Mouse (Mus musculus): ENCODE results near the gene Krt14. TPM values are rescaled to one million over a fixed set of nuclear protein-coding genes. Genes with fewer than 3 reads are reported as not detected.
A peak's percentile ranks its signal among the peaks of the same experiment; 100 is the strongest.

Krt14 gene
- polyA plus RNA-seq, 1 experiment from 2014 or later: 7.9 TPM

DNA sequence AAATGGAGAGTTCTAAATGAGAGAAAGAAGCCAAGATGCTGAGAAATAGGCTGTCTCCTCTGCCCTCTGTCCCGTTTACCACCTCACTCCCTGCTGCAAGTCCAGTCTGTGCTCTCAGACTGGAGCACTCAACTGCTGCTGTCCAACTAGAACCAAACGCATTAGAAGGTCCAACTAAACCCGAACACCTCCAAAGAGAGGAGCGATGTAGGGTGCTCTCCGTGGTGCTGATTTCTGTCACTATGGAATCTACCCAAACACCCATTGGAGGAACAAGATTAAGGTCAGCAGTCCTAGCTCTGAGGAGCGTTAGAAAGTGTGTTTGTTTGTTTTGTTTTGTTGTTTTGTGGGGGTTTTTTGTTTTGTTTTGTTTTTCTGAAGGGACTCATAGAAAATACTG, 3.9 kb downstream of the Krt14 start:
- H3K27ac ChIP-seq (ENCODE audit: low read depth, low read length): no peak overlapping the region
- H3K4me2 ChIP-seq (ENCODE audit: low read depth): no peak overlapping the region
- peak; percentile 42 for DNase-seq (ENCODE audit: low spot score)
- 16% methylated on average over 6 of the region's 6 CpGs for WGBS
- no peak overlapping the region for H3K4me3 ChIP-seq (ENCODE audit: low read depth, low read length)
- no peak for ATAC-seq (ENCODE audit: insufficient read depth, low FRiP score, low TSS enrichment)
- H3K9ac ChIP-seq (ENCODE audit: low read length): no peak overlapping the region
- no peaks in the 10 kb centered on the region for H3K27me3 ChIP-seq (ENCODE audit: control insufficient read depth, insufficient read depth, low read length)
- H3K4me1 ChIP-seq (ENCODE audit: control insufficient read depth, insufficient read depth, low read length): no peaks in the 10 kb centered on the region
- H3K9me3 ChIP-seq (ENCODE audit: control insufficient read depth, low read length): no peaks in the 10 kb centered on the region
- no peaks in the 10 kb centered on the region for H3K36me3 ChIP-seq (ENCODE audit: control insufficient read depth, insufficient read depth, low read length)

DNA sequence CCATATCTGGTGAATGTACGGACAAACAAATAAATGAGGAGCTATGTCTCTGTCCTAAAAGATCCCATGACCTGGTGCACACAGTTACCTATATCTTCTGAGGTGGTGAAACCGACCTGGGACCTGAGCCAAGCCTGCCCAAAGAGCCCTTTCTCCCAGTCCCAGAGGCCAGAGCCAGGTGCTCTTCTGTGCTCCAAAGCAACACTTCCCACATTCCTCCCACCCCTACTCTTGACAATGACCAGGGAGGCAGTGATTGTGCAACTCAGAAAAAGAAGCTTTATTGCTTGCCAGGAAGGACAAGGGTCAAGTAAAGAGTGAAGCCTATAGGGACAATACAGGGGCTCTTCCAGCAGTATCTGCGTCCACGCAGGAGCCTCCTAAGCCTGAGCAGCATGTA, 4.4 kb downstream of the Krt14 start:
- no peak for ATAC-seq (ENCODE audit: insufficient read depth, low FRiP score, low TSS enrichment)

DNA sequence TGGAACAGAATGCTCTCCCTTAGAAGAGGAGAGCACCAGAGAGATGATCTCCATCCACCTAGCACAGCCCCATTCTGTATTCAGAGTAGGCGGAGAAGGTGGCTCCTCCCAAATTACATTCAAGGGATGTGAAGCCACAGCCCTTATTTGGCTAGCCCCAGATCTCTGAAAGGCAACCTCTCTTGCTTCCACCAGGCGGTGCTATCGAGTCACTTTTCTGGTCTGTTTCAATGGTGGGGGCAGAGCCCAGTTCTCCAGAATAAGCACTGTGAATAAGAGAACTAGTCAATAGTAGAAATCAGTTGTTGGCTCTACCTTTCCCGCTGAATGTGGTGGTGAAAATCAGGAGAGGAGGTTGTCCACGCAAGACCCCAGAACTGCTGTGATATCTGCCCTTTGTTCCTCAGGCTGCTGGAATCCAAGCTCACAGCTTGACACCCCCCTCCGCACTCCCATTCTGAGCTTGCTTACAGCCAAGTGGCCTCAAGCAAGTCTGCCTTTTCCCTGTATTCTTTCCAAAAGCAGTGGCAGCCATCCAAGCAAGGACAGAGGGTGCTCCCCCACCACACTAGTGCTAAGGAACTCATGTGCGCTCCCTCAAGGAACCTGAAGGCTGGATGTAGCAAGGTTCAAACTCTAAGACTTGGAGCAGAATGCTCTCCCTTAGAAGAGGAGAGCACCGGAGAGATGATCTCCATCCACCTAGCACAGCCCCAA, 7.1 kb downstream of the Krt14 start:
- Histone ChIP-seq H3K4me1 (ENCODE audit: control insufficient read depth, insufficient read depth, low read length) (no peaks in the 10 kb centered on the region), H3K36me3 (ENCODE audit: control insufficient read depth, insufficient read depth, low read length) (no peaks in the 10 kb centered on the region), H3K9ac (ENCODE audit: low read length) (no peak overlapping the region), H3K27me3 (ENCODE audit: control insufficient read depth, insufficient read depth, low read length) (no peaks in the 10 kb centered on the region), H3K4me2 (ENCODE audit: low read depth) (no peak overlapping the region), H3K27ac (ENCODE audit: low read depth, low read length) (no peak overlapping the region), H3K9me3 (ENCODE audit: control insufficient read depth, low read length) (no peaks in the 10 kb centered on the region), H3K4me3 (ENCODE audit: low read depth, low read length) (no peak overlapping the region)
- ATAC-seq (ENCODE audit: insufficient read depth, low FRiP score, low TSS enrichment): no peak
- peak; percentile 24 for DNase-seq (ENCODE audit: low spot score)
- 48% methylated on average over 8 of the region's 8 CpGs for WGBS

More for the DNA sequence above, 4.4 kb downstream of the Krt14 start:
- Histone ChIP-seq H3K4me3 (ENCODE audit: low read depth, low read length) (no peak overlapping the region), H3K9ac (ENCODE audit: low read length) (no peak overlapping the region), H3K27me3 (ENCODE audit: control insufficient read depth, insufficient read depth, low read length) (no peaks in the 10 kb centered on the region), H3K27ac (ENCODE audit: low read depth, low read length) (no peak overlapping the region), H3K9me3 (ENCODE audit: control insufficient read depth, low read length) (no peaks in the 10 kb centered on the region), H3K36me3 (ENCODE audit: control insufficient read depth, insufficient read depth, low read length) (no peaks in the 10 kb centered on the region), H3K4me1 (ENCODE audit: control insufficient read depth, insufficient read depth, low read length) (no peaks in the 10 kb centered on the region), H3K4me2 (ENCODE audit: low read depth) (no peak overlapping the region)
- DNase-seq (ENCODE audit: low spot score): no peak
- WGBS: 79% methylated on average over 4 of the region's 4 CpGs

DNA sequence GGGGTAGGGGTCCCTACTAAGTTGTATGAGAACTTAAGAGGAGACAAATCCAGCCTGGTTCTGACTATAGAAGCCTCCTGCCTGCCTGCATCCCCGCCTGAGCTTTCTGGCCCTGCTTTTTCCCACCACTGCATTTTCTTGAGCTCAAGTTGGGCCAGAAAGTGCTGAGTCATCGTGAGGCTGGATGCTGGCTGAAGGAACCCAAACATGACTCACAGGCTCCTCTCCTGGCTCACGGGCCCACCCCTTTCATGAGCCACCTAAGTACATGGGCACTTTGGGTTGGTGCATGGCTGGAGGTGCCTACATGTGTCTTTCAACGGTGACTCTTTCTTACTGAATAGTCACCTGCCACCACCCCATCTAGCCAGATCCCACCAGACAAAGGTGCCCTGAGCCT, 8.7 kb downstream of the Krt14 start:
- Histone ChIP-seq H3K9ac (ENCODE audit: low read length) (no peak overlapping the region), H3K36me3 (ENCODE audit: control insufficient read depth, insufficient read depth, low read length) (no peaks in the 10 kb centered on the region), H3K9me3 (ENCODE audit: control insufficient read depth, low read length) (no peaks in the 10 kb centered on the region), H3K27ac (ENCODE audit: low read depth, low read length) (no peak overlapping the region), H3K27me3 (ENCODE audit: control insufficient read depth, insufficient read depth, low read length) (no peaks in the 10 kb centered on the region), H3K4me1 (ENCODE audit: control insufficient read depth, insufficient read depth, low read length) (no peaks in the 10 kb centered on the region), H3K4me2 (ENCODE audit: low read depth) (no peak overlapping the region), H3K4me3 (ENCODE audit: low read depth, low read length) (no peak overlapping the region)
- 78% methylated on average over 4 of the region's 4 CpGs for WGBS
- DNase-seq (ENCODE audit: low spot score) (no peak), ATAC-seq (ENCODE audit: insufficient read depth, low FRiP score, low TSS enrichment) (no peak)

DNA sequence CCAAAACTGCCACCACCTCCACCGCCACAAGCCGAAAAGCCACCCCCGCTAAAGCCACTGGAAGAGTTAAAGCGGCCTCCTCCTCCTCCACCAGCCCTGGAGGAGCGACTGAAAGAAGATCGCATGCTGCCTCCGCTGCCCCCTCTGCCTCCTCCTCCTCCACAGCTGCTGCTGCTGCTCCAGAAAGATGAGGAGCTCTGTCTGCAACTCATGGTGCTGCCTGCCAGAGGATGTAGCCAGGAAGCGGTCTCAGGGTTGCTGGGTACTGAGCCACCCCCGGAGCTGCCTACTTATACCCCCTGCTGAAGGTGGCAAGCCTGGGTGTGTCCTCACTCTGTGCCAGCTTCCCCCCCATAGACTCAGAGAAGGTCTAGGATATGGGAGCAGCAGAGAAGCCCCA, 14.4 kb downstream of the Krt14 start, which contains the start of gene Krt9:
TSS of gene Krt9 (minus strand) at position 255 of the 400 bp plus-strand sequence.
- peak; percentile 34 for DNase-seq (ENCODE audit: low spot score)
- Histone ChIP-seq H3K9ac (ENCODE audit: low read length) (no peak within 1 kb of the TSS), H3K4me2 (ENCODE audit: low read depth) (no peak within 1 kb of the TSS), H3K27me3 (ENCODE audit: control insufficient read depth, insufficient read depth, low read length) (no peaks in the 10 kb centered on the region), H3K36me3 (ENCODE audit: control insufficient read depth, insufficient read depth, low read length) (no peaks in the 10 kb centered on the region), H3K4me3 (ENCODE audit: low read depth, low read length) (no peak within 1 kb of the TSS), H3K27ac (ENCODE audit: low read depth, low read length) (0 out of 2 replicates have a peak within 1 kb of the TSS, but pooled peaks have one; percentile 20), H3K4me1 (ENCODE audit: control insufficient read depth, insufficient read depth, low read length) (0 out of 2 replicates have a peak, but pooled peaks cover 2% of the 10 kb centered on the region), H3K9me3 (ENCODE audit: control insufficient read depth, low read length) (no peaks in the 10 kb centered on the region)
- ATAC-seq (ENCODE audit: insufficient read depth, low FRiP score, low TSS enrichment): no peak
- 39% methylated on average over 9 of the region's 9 CpGs for WGBS

DNA sequence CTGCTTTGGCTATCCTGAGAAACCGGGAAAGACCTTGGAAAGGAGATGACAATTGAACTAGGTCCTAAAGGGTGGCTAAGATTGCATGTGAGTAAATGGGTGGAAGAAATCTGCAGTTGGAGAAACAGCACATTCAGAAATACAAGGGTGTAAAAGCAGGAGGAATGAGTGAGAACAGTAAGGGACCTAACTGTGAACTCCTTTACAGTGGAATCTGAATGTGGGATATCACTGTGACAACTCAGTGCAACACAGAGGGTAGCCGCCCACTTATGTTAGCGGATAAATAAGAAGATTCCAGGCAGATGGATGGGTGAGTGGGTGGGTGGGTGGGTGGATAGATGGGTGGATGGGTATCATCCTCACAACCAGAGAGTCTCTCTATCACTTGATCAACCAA, 15.5 kb downstream of the Krt14 start:
- no peak overlapping the region for H3K27ac ChIP-seq (ENCODE audit: low read depth, low read length)

DNA sequence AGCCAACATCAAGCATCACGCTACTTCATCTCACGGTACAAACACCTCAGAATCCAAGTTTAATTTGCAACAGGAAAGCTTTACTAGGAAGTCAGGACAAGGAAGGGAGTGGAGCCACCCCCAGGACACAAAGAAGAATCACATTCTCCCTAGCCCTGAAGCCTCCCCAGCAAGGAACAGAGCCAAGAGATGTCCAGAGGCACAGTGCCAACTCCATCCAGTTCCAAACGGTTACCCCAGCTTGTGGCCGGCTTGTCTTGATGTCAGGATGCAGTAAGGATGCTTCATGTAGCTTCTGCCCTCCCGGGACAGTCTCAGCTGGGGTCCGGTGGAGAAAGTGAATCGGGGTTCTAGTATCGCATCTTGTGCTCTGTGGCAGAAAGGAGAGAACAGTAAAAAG, 20.6 kb downstream of the Krt14 start:
- H3K4me1 ChIP-seq (ENCODE audit: control insufficient read depth, insufficient read depth, low read length): no peaks in the 10 kb centered on the region
- H3K9ac ChIP-seq (ENCODE audit: low read length): no peak overlapping the region
- no peak overlapping the region for H3K4me2 ChIP-seq (ENCODE audit: low read depth)
- no peak overlapping the region for H3K4me3 ChIP-seq (ENCODE audit: low read depth, low read length)
- no peak overlapping the region for H3K27ac ChIP-seq (ENCODE audit: low read depth, low read length)
- no peaks in the 10 kb centered on the region for H3K36me3 ChIP-seq (ENCODE audit: control insufficient read depth, insufficient read depth, low read length)
- no peak for DNase-seq (ENCODE audit: low spot score)
- no peaks in the 10 kb centered on the region for H3K9me3 ChIP-seq (ENCODE audit: control insufficient read depth, low read length)
- no peaks in the 10 kb centered on the region for H3K27me3 ChIP-seq (ENCODE audit: control insufficient read depth, insufficient read depth, low read length)
- ATAC-seq (ENCODE audit: insufficient read depth, low FRiP score, low TSS enrichment): no peak
- 88% methylated on average over 8 of the region's 8 CpGs for WGBS

More for the DNA sequence above, 15.5 kb downstream of the Krt14 start:
- ATAC-seq (ENCODE audit: insufficient read depth, low FRiP score, low TSS enrichment) (no peak), DNase-seq (ENCODE audit: low spot score) (no peak)
- Histone ChIP-seq H3K4me1 (ENCODE audit: control insufficient read depth, insufficient read depth, low read length) (0 out of 2 replicates have a peak, but pooled peaks cover 2% of the 10 kb centered on the region), H3K9ac (ENCODE audit: low read length) (no peak overlapping the region), H3K4me2 (ENCODE audit: low read depth) (no peak overlapping the region), H3K4me3 (ENCODE audit: low read depth, low read length) (no peak overlapping the region), H3K36me3 (ENCODE audit: control insufficient read depth, insufficient read depth, low read length) (no peaks in the 10 kb centered on the region), H3K27me3 (ENCODE audit: control insufficient read depth, insufficient read depth, low read length) (no peaks in the 10 kb centered on the region), H3K9me3 (ENCODE audit: control insufficient read depth, low read length) (no peaks in the 10 kb centered on the region)
- WGBS: 90% methylated on average over 3 of the region's 3 CpGs

DNA sequence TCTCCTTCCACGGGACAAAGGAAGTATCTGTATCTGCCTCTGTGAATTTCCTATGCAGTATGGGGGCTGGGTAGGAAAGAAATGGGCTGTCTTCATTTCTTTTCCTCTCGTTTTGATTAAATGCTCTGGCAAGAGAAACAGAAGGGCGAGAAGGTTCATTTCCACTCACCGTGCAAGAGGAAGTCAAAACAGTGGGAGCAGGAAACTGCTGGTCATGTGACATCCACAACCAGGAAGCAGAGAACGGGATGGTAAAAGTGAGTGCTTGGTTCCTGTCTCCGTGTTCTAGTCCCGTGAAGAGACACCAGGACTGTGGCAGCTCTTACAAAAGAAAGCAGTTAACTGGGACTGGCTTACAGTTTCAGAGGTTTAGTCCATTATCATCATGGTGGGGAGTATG, 25.6 kb downstream of the Krt14 start:
- no peaks in the 10 kb centered on the region for H3K36me3 ChIP-seq (ENCODE audit: control insufficient read depth, insufficient read depth, low read length)
- H3K4me3 ChIP-seq (ENCODE audit: low read depth, low read length): no peak overlapping the region
- no peaks in the 10 kb centered on the region for H3K4me1 ChIP-seq (ENCODE audit: control insufficient read depth, insufficient read depth, low read length)
- H3K9ac ChIP-seq (ENCODE audit: low read length): no peak overlapping the region
- no peak overlapping the region for H3K4me2 ChIP-seq (ENCODE audit: low read depth)
- no peaks in the 10 kb centered on the region for H3K9me3 ChIP-seq (ENCODE audit: control insufficient read depth, low read length)
- ATAC-seq (ENCODE audit: insufficient read depth, low FRiP score, low TSS enrichment) (no peak), DNase-seq (ENCODE audit: low spot score) (no peak)
- WGBS: 86% methylated on average over 7 of the region's 7 CpGs
- no peak overlapping the region for H3K27ac ChIP-seq (ENCODE audit: low read depth, low read length)
- H3K27me3 ChIP-seq (ENCODE audit: control insufficient read depth, insufficient read depth, low read length): no peaks in the 10 kb centered on the region

DNA sequence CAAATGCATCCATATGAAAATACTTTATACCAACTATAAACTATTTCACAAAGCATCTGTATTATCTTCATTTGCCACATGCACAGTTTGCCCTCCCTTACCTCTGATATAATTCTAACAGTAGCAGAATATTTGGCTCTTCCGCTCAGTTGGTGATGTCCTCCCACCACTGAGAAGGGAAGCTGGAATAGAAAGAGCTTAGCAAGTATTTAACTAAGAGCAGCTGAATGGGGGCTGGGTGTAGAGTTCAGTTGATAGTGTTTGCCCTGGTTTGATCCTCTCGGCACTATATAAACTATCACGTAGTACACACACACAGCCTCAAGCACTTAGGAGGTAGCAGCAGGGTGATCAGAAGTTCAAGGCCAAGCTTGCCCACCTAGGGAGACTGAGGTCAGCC, 28.1 kb downstream of the Krt14 start:
- Histone ChIP-seq H3K36me3 (ENCODE audit: control insufficient read depth, insufficient read depth, low read length) (no peaks in the 10 kb centered on the region), H3K9ac (ENCODE audit: low read length) (no peak overlapping the region), H3K27me3 (ENCODE audit: control insufficient read depth, insufficient read depth, low read length) (no peaks in the 10 kb centered on the region), H3K4me2 (ENCODE audit: low read depth) (no peak overlapping the region), H3K27ac (ENCODE audit: low read depth, low read length) (no peak overlapping the region), H3K9me3 (ENCODE audit: control insufficient read depth, low read length) (no peaks in the 10 kb centered on the region), H3K4me3 (ENCODE audit: low read depth, low read length) (no peak overlapping the region), H3K4me1 (ENCODE audit: control insufficient read depth, insufficient read depth, low read length) (no peaks in the 10 kb centered on the region)
- 85% methylated on average over 3 of the region's 3 CpGs for WGBS
- no peak for ATAC-seq (ENCODE audit: insufficient read depth, low FRiP score, low TSS enrichment)
- no peak for DNase-seq (ENCODE audit: low spot score)

Data from neural tube, embryonic 11.5 days (tissue).